Mouse (Mus musculus) stomach, embryonic 15.5 days (tissue): Measurements from ENCODE around the gene Slc52a3. TPM values are rescaled to one million over a fixed set of nuclear protein-coding genes. Genes with fewer than 3 reads are reported as not detected.

Experiments
- ATAC-seq: fragments of 200-750 bp; cut with Nextera tagmentation; 2 replicates; pipeline ENCODE4 v1.8.0; 2017; ENCODE audit warnings: low read depth, moderate number of reproducible peaks, moderate TSS enrichment; ENCODE audit not compliant: insufficient read depth, low FRiP score
- H3K27ac ChIP-seq: fragments of 300-500 bp; sonication (generic); 2 replicates; pipeline ENCODE4 v1.5.1; 2015; ENCODE audit warnings: mild to moderate bottlenecking, inconsistent platforms
- H3K27me3 ChIP-seq: fragments of 300-500 bp; sonication (generic); replicated peaks from 2 replicates; pipeline ENCODE4 v1.6.1; 2015; ENCODE audit warnings: inconsistent platforms
- H3K36me3 ChIP-seq: fragments of 300-500 bp; sonication (generic); 2 replicates; pipeline ENCODE4 v1.6.1; 2015; ENCODE audit warnings: inconsistent platforms
- H3K4me1 ChIP-seq: fragments of 300-500 bp; sonication (generic); 2 replicates; pipeline ENCODE4 v1.6.1; 2015; ENCODE audit warnings: inconsistent platforms
- H3K4me2 ChIP-seq: fragments of 300-500 bp; sonication (generic); 2 replicates; pipeline ENCODE4 v1.6.1; 2015; ENCODE audit warnings: mild to moderate bottlenecking, inconsistent platforms
- H3K4me3 ChIP-seq: fragments of 300-500 bp; sonication (generic); replicated peaks from 2 replicates; pipeline ENCODE4 v1.5.1; 2015; ENCODE audit warnings: inconsistent platforms
- H3K9ac ChIP-seq: fragments of 300-500 bp; sonication (generic); 2 replicates; pipeline ENCODE4 v1.6.1; 2015; ENCODE audit warnings: inconsistent platforms
- H3K9me3 ChIP-seq: fragments of 300-500 bp; sonication (generic); 2 replicates; pipeline ENCODE4 v1.6.1; 2016; ENCODE audit warnings: inconsistent platforms
- WGBS: fragments of 180-500 bp; shearing (Covaris S2); methylation state at CpG from one replicate; pipeline ENCODE4 v1.1.7; 2015; 5-methylcytosine and 5-hydroxymethylcytosine counted together
- polyA plus RNA-seq: library from polyadenylated mRNA; unstranded; fragments of >200 nt; fragmentation: Nextera tagmentation; extraction: Ambion mirVana; gene quantifications from 2 replicates; pipeline ENCODE4 v1.2.1, GENCODE M21; 2015

Gene Slc52a3
- polyA plus RNA-seq, 1 experiment from 2014 or later: 7.3 TPM

- Histone ChIP-seq H3K36me3 (peaks cover 19% of the 10 kb centered on the region), H3K9me3 (no peaks in the 10 kb centered on the region), H3K4me2 (no peak overlapping the region), H3K4me3 (no peak overlapping the region), H3K4me1 (peaks cover 28% of the 10 kb centered on the region), H3K9ac (no peak overlapping the region), H3K27me3 (no peaks in the 10 kb centered on the region), H3K27ac (no peak overlapping the region)
- ATAC-seq: no peak
- WGBS: 38% methylated on average over 9 of the region's 9 CpGs
Measured at GRCm38 (mm10) chr2:151967176-151967750, 29.0 kb upstream of the Slc52a3 start.

- no peak overlapping the region for H3K4me3 ChIP-seq
- no peak for ATAC-seq
- 75% methylated on average over 2 of the region's 2 CpGs for WGBS
- no peak overlapping the region for H3K9ac ChIP-seq
- no peaks in the 10 kb centered on the region for H3K27me3 ChIP-seq
- H3K4me1 ChIP-seq: peaks cover 32% of the 10 kb centered on the region
- no peak overlapping the region for H3K4me2 ChIP-seq
- H3K27ac ChIP-seq: no peak overlapping the region
- H3K9me3 ChIP-seq: no peaks in the 10 kb centered on the region
- peaks cover 19% of the 10 kb centered on the region for H3K36me3 ChIP-seq
Measured at GRCm38 (mm10) chr2:151967792-151968191, 28.5 kb upstream of the Slc52a3 start.

GRCm38 (mm10) chr2:151968451-151968850, 27.9 kb upstream of the Slc52a3 start:
- peaks cover 19% of the 10 kb centered on the region for H3K36me3 ChIP-seq
- WGBS: 79% methylated on average over 8 of the region's 8 CpGs
- no peak overlapping the region for H3K4me3 ChIP-seq
- H3K27me3 ChIP-seq: no peaks in the 10 kb centered on the region
- ATAC-seq: no peak
- H3K27ac ChIP-seq: no peak overlapping the region
- no peak overlapping the region for H3K9ac ChIP-seq
- no peaks in the 10 kb centered on the region for H3K9me3 ChIP-seq
- H3K4me1 ChIP-seq: peaks cover 37% of the 10 kb centered on the region
- no peak overlapping the region for H3K4me2 ChIP-seq

GRCm38 (mm10) chr2:151968986-151969385, 27.3 kb upstream of the Slc52a3 start:
- Histone ChIP-seq H3K27ac (no peak overlapping the region), H3K9me3 (no peaks in the 10 kb centered on the region), H3K36me3 (peaks cover 19% of the 10 kb centered on the region), H3K4me1 (peaks cover 39% of the 10 kb centered on the region), H3K4me3 (no peak overlapping the region), H3K9ac (no peak overlapping the region), H3K27me3 (0 out of 2 replicates have a peak, but pooled peaks cover 3% of the 10 kb centered on the region), H3K4me2 (no peak overlapping the region)
- WGBS: 88% methylated on average over 7 of the region's 7 CpGs
- ATAC-seq: no peak

- 86% methylated on average over 6 of the region's 6 CpGs for WGBS
- H3K4me2 ChIP-seq: no peak overlapping the region
- H3K27ac ChIP-seq: no peak overlapping the region
- no peaks in the 10 kb centered on the region for H3K9me3 ChIP-seq
- no peak for ATAC-seq
- H3K36me3 ChIP-seq: peaks cover 19% of the 10 kb centered on the region
- H3K4me3 ChIP-seq: no peak overlapping the region
- H3K27me3 ChIP-seq: 0 out of 2 replicates have a peak, but pooled peaks cover 3% of the 10 kb centered on the region
- no peak overlapping the region for H3K9ac ChIP-seq
- peaks cover 40% of the 10 kb centered on the region for H3K4me1 ChIP-seq
Measured at GRCm38 (mm10) chr2:151969396-151969795, 26.9 kb upstream of the Slc52a3 start.

- H3K27me3 ChIP-seq: 0 out of 2 replicates have a peak, but pooled peaks cover 3% of the 10 kb centered on the region
- peaks cover 18% of the 10 kb centered on the region for H3K36me3 ChIP-seq
- H3K4me1 ChIP-seq: peaks cover 41% of the 10 kb centered on the region
- H3K27ac ChIP-seq: 0 out of 2 replicates have a peak overlapping the region, but pooled peaks have one; percentile 41
- no peaks in the 10 kb centered on the region for H3K9me3 ChIP-seq
- H3K4me3 ChIP-seq: peak overlapping the region; percentile 25; the same call in 1 of the 2 replicates
- H3K9ac ChIP-seq: no peak overlapping the region
- H3K4me2 ChIP-seq: peak overlapping the region; percentile 61
- peak; percentile 85 for ATAC-seq
- WGBS: 49% methylated on average over 53 of the region's 53 CpGs
Measured at GRCm38 (mm10) chr2:151970191-151971172, 25.8 kb upstream of the Slc52a3 start.

- Histone ChIP-seq H3K27me3 (0 out of 2 replicates have a peak, but pooled peaks cover 3% of the 10 kb centered on the region), H3K4me1 (peaks cover 50% of the 10 kb centered on the region), H3K36me3 (peaks cover 17% of the 10 kb centered on the region), H3K4me2 (0 out of 2 replicates have a peak overlapping the region, but pooled peaks have one; percentile 61), H3K4me3 (no peak overlapping the region), H3K9ac (no peak overlapping the region), H3K27ac (no peak overlapping the region), H3K9me3 (no peaks in the 10 kb centered on the region)
- ATAC-seq: no peak
- 87% methylated on average over 5 of the region's 5 CpGs for WGBS
Measured at GRCm38 (mm10) chr2:151971748-151972147, 24.6 kb upstream of the Slc52a3 start.

- Histone ChIP-seq H3K27me3 (0 out of 2 replicates have a peak, but pooled peaks cover 3% of the 10 kb centered on the region), H3K27ac (peak overlapping the region; percentile 81), H3K36me3 (peaks cover 17% of the 10 kb centered on the region), H3K4me3 (peak overlapping the region; percentile 34), H3K9me3 (no peaks in the 10 kb centered on the region), H3K9ac (no peak overlapping the region), H3K4me2 (peak overlapping the region; percentile 58), H3K4me1 (peaks cover 58% of the 10 kb centered on the region)
- no peak; the same call in 1 of the 2 replicates for ATAC-seq
- 26% methylated on average over 23 of the region's 23 CpGs for WGBS
Measured at GRCm38 (mm10) chr2:151972880-151973594, 23.3 kb upstream of the Slc52a3 start.

GRCm38 (mm10) chr2:151973595-151974562, 22.4 kb upstream of the Slc52a3 start:
- H3K4me3 ChIP-seq: peak overlapping the region; percentile 34
- 24% methylated on average over 36 of the region's 36 CpGs for WGBS
- peak overlapping the region; percentile 81 for H3K27ac ChIP-seq
- H3K9me3 ChIP-seq: no peaks in the 10 kb centered on the region
- H3K4me2 ChIP-seq: peak overlapping the region; percentile 58
- 0 out of 2 replicates have a peak, but pooled peaks cover 3% of the 10 kb centered on the region for H3K27me3 ChIP-seq
- 0 out of 2 replicates have a peak, but pooled peaks have one; percentile 3 for ATAC-seq
- peaks cover 13% of the 10 kb centered on the region for H3K36me3 ChIP-seq
- H3K9ac ChIP-seq: no peak overlapping the region; the same call in 1 of the 2 replicates
- H3K4me1 ChIP-seq: peaks cover 66% of the 10 kb centered on the region

- no peak overlapping the region for H3K9ac ChIP-seq
- H3K27ac ChIP-seq: 0 out of 2 replicates have a peak overlapping the region, but pooled peaks have one; percentile 8
- no peak overlapping the region for H3K4me2 ChIP-seq
- ATAC-seq: no peak
- peaks cover 68% of the 10 kb centered on the region for H3K4me1 ChIP-seq
- no peaks in the 10 kb centered on the region for H3K9me3 ChIP-seq
- H3K36me3 ChIP-seq: no peaks in the 10 kb centered on the region
- no peak overlapping the region for H3K4me3 ChIP-seq
- 0 out of 2 replicates have a peak, but pooled peaks cover 3% of the 10 kb centered on the region for H3K27me3 ChIP-seq
- WGBS: 87% methylated on average over 5 of the region's 5 CpGs
Measured at GRCm38 (mm10) chr2:151975295-151975694, 21.0 kb upstream of the Slc52a3 start.
